20 mouse cellular contexts compared by ENCODE assay signal in genomic region chr7:55858836-55859517, GRCm38 (mm10). TPM values are rescaled to one million over a fixed set of nuclear protein-coding genes. Genes with fewer than 3 reads are reported as not detected.
DNase-seq lines count a peak whose midpoint lies in the region; ATAC-seq and TF ChIP-seq lines count a peak whose summit lies in the region.
"Had no signal": no experiment of that assay in that cellular context is flagged by ENCODE, and none has a peak within 500 bp of the region (broad histone marks: within the 10 kb centered on the region; RNA-seq: fewer than 3 reads in every experiment).

No protein-coding gene starts in this region.

- H3K36me3 ChIP-seq in hindbrain, postnatal 0 days (ENCODE audit: insufficient read depth, low read length) = no peaks in the 10 kb centered on the region
- no peaks in the 10 kb centered on the region for H3K36me3 ChIP-seq in hindbrain, embryonic 11.5 days (ENCODE audit: control insufficient read depth, insufficient read depth, low read length)
- H3K36me3 ChIP-seq: limb, embryonic 12.5 days; neural tube, embryonic 13.5 days had no signal

- peaks cover 7% of the 10 kb centered on the region; the same call in 1 of the 2 replicates for H3K4me1 ChIP-seq in hindbrain, postnatal 0 days (ENCODE audit: insufficient read depth, low read length)
- no peaks in the 10 kb centered on the region for H3K4me1 ChIP-seq in hindbrain, embryonic 11.5 days (replicated peaks; ENCODE audit: control insufficient read depth, insufficient read depth, low read length)
- H3K4me1 ChIP-seq: midbrain, embryonic 13.5 days; neural tube, embryonic 13.5 days had no signal

- no peaks in the 10 kb centered on the region for H3K27me3 ChIP-seq in hindbrain, postnatal 0 days (ENCODE audit: insufficient read depth, low read length)
- no peaks in the 10 kb centered on the region for H3K27me3 ChIP-seq in hindbrain, embryonic 11.5 days (ENCODE audit: control insufficient read depth, insufficient read depth, low read length)
- H3K27me3 ChIP-seq: limb, embryonic 12.5 days; midbrain, embryonic 13.5 days; neural tube, embryonic 13.5 days had no signal

- no peak overlapping the region for H3K9ac ChIP-seq in hindbrain, postnatal 0 days (replicated peaks; ENCODE audit: low read length)
- no peak overlapping the region for H3K9ac ChIP-seq in hindbrain, embryonic 11.5 days (ENCODE audit: low read depth, low read length)
- H3K9ac ChIP-seq: forebrain, postnatal 0 days; limb, embryonic 12.5 days; midbrain, embryonic 13.5 days; neural tube, embryonic 13.5 days had no signal

- no peaks in the 10 kb centered on the region for H3K9me3 ChIP-seq in hindbrain, postnatal 0 days (ENCODE audit: low read length)
- H3K9me3 ChIP-seq in hindbrain, embryonic 11.5 days (ENCODE audit: control insufficient read depth, low read length) = no peaks in the 10 kb centered on the region
- H3K9me3 ChIP-seq: limb, embryonic 12.5 days; midbrain, embryonic 13.5 days; neural tube, embryonic 13.5 days had no signal

- peak; percentile 50 to 70 for DNase-seq in cerebellum, postnatal 10 days
- no peak for DNase-seq in cerebellum, postnatal 36 days
- no peak for DNase-seq in hindbrain, postnatal 0 days (ENCODE audit: low spot score)
- DNase-seq in hindbrain, embryonic 11.5 days (ENCODE audit: low spot score) = no peak
- peak; percentile 11 for DNase-seq in 416B (ENCODE audit: low read depth)
- DNase-seq in Muller cell, postnatal 12 days (ENCODE audit: inconsistent ontology term) = peak; percentile 74
- DNase-seq in MN1 (ENCODE audit: low spot score) = no peak
- DNase-seq in gastrocnemius, adult 18-20 months (ENCODE audit: low spot score) = no peak
- DNase-seq: adrenal gland, postnatal 25 days; forebrain, postnatal 0 days; gastrocnemius, postnatal 10 days; heart, adult 2 months; heart, postnatal 4 days; kidney, adult 8-10 months; kidney, postnatal 14 days; thymus, adult 18-20 months; thymus, postnatal 4 days had no signal

- no peak for ATAC-seq in hindbrain, postnatal 0 days
- no peak for ATAC-seq in hindbrain, embryonic 11.5 days (ENCODE audit: low FRiP score)
- ATAC-seq: forebrain, postnatal 0 days; midbrain, embryonic 13.5 days had no signal

- 0 out of 2 replicates have a peak overlapping the region, but pooled peaks have one; percentile 4 for H3K27ac ChIP-seq in hindbrain, postnatal 0 days
- no peak overlapping the region for H3K27ac ChIP-seq in hindbrain, embryonic 11.5 days (ENCODE audit: low read depth, low read length)
- H3K27ac ChIP-seq: heart, adult 2 months; limb, embryonic 12.5 days; midbrain, embryonic 13.5 days; neural tube, embryonic 13.5 days had no signal

- H3K4me2 ChIP-seq in hindbrain, postnatal 0 days (ENCODE audit: low read depth, low read length) = no peak overlapping the region
- no peak overlapping the region for H3K4me2 ChIP-seq in hindbrain, embryonic 11.5 days (replicated peaks; ENCODE audit: low read depth, low read length)
- H3K4me2 ChIP-seq: limb, embryonic 12.5 days; midbrain, embryonic 13.5 days; neural tube, embryonic 13.5 days had no signal

- TF ChIP-seq CTCF in hindbrain, postnatal 0 days (IDR thresholded peaks at IDR 0.05; ENCODE audit: low read depth) = no peak

- H3K4me3 ChIP-seq in hindbrain, postnatal 0 days (ENCODE audit: low read length) = no peak overlapping the region
- H3K4me3 ChIP-seq in hindbrain, embryonic 11.5 days (ENCODE audit: low read depth, low read length) = no peak overlapping the region
- H3K4me3 ChIP-seq: heart, adult 2 months; limb, embryonic 12.5 days; midbrain, embryonic 13.5 days; neural tube, embryonic 13.5 days had no signal

- WGBS in hindbrain, postnatal 0 days = 80% methylated on average over 3 of the region's 3 CpGs
- 92% methylated on average over 3 of the region's 3 CpGs for WGBS in hindbrain, embryonic 11.5 days

RNA-seq across cellular contexts. Expression of gene Cyfip1, which starts 17.4 kb away (rescaled TPM):
- total RNA-seq in hindbrain, postnatal 0 days (2014; rRNA removed) = 44.1 and 48.5 TPM in 2 replicates
- polyA plus RNA-seq in hindbrain, postnatal 0 days (2015; fragmentation: Nextera tagmentation; extraction: Ambion mirVana) = 41.5 and 47.2 TPM in 2 replicates
- 80.7 and 80.9 TPM in 2 replicates for polyA plus RNA-seq in hindbrain, embryonic 11.5 days (2014; fragmentation: Nextera tagmentation; extraction: Ambion mirVana)
- 10 to 100 TPM; 20.3 to 21.0 TPM for total RNA-seq in gastrocnemius, adult 18-20 months (2021)

Comparison
In these comparisons a context has a peak if more than half of its experiments do, and no peak if none do; other contexts are left out.
1. DNase-seq: peak in cerebellum, postnatal 10 days (2 of 2), 416B (single experiment) and Muller cell, postnatal 12 days (single experiment); none in cerebellum, postnatal 36 days (0 of 2), hindbrain, postnatal 0 days (single experiment), hindbrain, embryonic 11.5 days (single experiment), MN1 (single experiment) and gastrocnemius, adult 18-20 months (single experiment).